Mouse (Mus musculus): Measurements from ENCODE around the gene Eif3g. TPM values are rescaled to one million over a fixed set of nuclear protein-coding genes. Genes with fewer than 3 reads are reported as not detected.

Gene Eif3g
- total and polyA plus RNA-seq, 3 experiments = 1,516 to 1,873 TPM; not detected in 1

- H3K27me3 ChIP-seq (ENCODE audit: control insufficient read depth in 1 of 2, insufficient read depth in 2 of 2, low read length in 2 of 2) = peaks cover 0 to 2% of the 10 kb centered on the region in 2 experiments; a peak in 1 of 4 replicates
- H3K27ac ChIP-seq (ENCODE audit: control insufficient read depth, low read depth, low read length) = peak within 1 kb of the TSS; percentile 54
- no peaks in the 10 kb centered on the region for H3K9me3 ChIP-seq (replicated peaks; ENCODE audit: insufficient read depth, low read length)
- H3K36me3 ChIP-seq (ENCODE audit: control insufficient read depth in 1 of 2, insufficient read depth in 2 of 2, low read length in 2 of 2) = peaks cover 23% of the 10 kb centered on the region in 2 experiments
- H3K79me2 ChIP-seq (ENCODE audit: control insufficient read depth, insufficient read depth, low read length, poor library complexity) = peaks cover 14% of the 10 kb centered on the region
- H3K4me3 ChIP-seq (ENCODE audit: control insufficient read depth in 1 of 2, insufficient read depth in 1 of 2, low read depth in 2 of 2, low read length in 2 of 2) = peak within 1 kb of the TSS; percentile 62 to 90
- H3K9ac ChIP-seq (ENCODE audit: control insufficient read depth, low read depth, low read length, poor library complexity, severe bottlenecking) = peak within 1 kb of the TSS; percentile 78
- peak; percentile 97 for DNase-seq (ENCODE audit: low read depth, low spot score)
- no peak for TF ChIP-seq RCOR1 (IDR thresholded peaks at IDR 0.05; ENCODE audit: low read depth, low read length)
- TF ChIP-seq POLR2A (IDR thresholded peaks at IDR 0.05; ENCODE audit: control insufficient read depth in 1 of 2, insufficient read depth in 1 of 2, low read depth in 1 of 2, low read length in 2 of 2, poor library complexity in 1 of 2) = peak in 1 of 2 experiments; percentile 82; a peak in 2 of 4 replicates
- peak; percentile 83 for TF ChIP-seq TBP (IDR thresholded peaks at IDR 0.05; ENCODE audit: low read depth, low read length)
- TF ChIP-seq UBTF (IDR thresholded peaks at IDR 0.05; ENCODE audit: borderline replicate concordance, insufficient read depth, low read depth, low read length) = peak; percentile 67; the same call in 1 of the 2 replicates
- peaks cover 14 to 33% of the 10 kb centered on the region in 2 experiments for H3K4me1 ChIP-seq (ENCODE audit: control insufficient read depth in 1 of 2, insufficient read depth in 2 of 2, low read length in 2 of 2)
Observed at GRCm38 (mm10) chr9:20868448-20869001, 29.9 kb downstream of the Eif3g start, which contains the start of gene A230050P20Rik. Gene A230050P20Rik, plus strand, starts transcription at chr9:20868642.

DNA sequence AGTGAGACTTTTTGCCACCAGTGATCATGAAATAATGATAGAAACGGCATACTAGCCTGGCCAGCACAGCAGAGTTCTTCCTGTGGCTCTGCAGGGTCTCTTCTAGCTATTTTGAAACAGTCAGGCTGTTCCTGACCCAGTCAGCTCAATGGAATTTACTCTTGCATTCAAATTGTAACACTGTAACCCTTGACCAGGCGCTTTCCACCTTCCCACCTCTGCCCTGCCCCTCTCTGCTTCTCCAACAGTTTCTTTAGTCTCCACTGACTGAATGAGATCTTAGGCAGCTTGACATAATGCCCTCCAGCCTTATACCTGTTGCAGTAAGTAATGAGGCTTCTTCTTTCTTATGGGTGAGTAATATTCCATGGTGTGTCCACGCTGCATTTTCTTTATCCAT lies 31.5 kb downstream of the Eif3g start:
- Histone ChIP-seq H3K4me1 (ENCODE audit: control insufficient read depth in 1 of 2, insufficient read depth in 2 of 2, low read length in 2 of 2) (peaks cover 9 to 31% of the 10 kb centered on the region in 2 experiments), H3K36me3 (ENCODE audit: control insufficient read depth in 1 of 2, insufficient read depth in 2 of 2, low read length in 2 of 2) (peaks cover 17 to 24% of the 10 kb centered on the region in 2 experiments), H3K9me3 (replicated peaks; ENCODE audit: insufficient read depth, low read length) (no peaks in the 10 kb centered on the region), H3K27ac (ENCODE audit: control insufficient read depth, low read depth, low read length) (no peak overlapping the region), H3K4me3 (ENCODE audit: control insufficient read depth in 1 of 2, insufficient read depth in 1 of 2, low read depth in 2 of 2, low read length in 2 of 2) (no peak overlapping the region), H3K79me2 (ENCODE audit: control insufficient read depth, insufficient read depth, low read length, poor library complexity) (peaks cover 13% of the 10 kb centered on the region), H3K9ac (ENCODE audit: control insufficient read depth, low read depth, low read length, poor library complexity, severe bottlenecking) (no peak overlapping the region), H3K27me3 (ENCODE audit: control insufficient read depth in 1 of 2, insufficient read depth in 2 of 2, low read length in 2 of 2) (peaks cover 1 to 2% of the 10 kb centered on the region in 2 experiments; a peak in 1 of 4 replicates)
- TF ChIP-seq KAT2A (conservative IDR thresholded peaks at IDR 0.05; ENCODE audit: low read depth, low read length) (no peak), UBTF (IDR thresholded peaks at IDR 0.05; ENCODE audit: borderline replicate concordance, insufficient read depth, low read depth, low read length) (no peak), TCF12 (IDR thresholded peaks at IDR 0.05; ENCODE audit: low read depth, low read length) (no peak), MAFK (IDR thresholded peaks at IDR 0.05; ENCODE audit: borderline replicate concordance, low read depth, low read length) (no peak), MAZ (IDR thresholded peaks at IDR 0.05; ENCODE audit: low read depth, low read length) (no peak)
- DNase-seq (ENCODE audit: low read depth, low spot score) = no peak

- Histone ChIP-seq H3K4me1 (ENCODE audit: control insufficient read depth in 1 of 2, insufficient read depth in 2 of 2, low read length in 2 of 2) (peaks cover 0 to 7% of the 10 kb centered on the region in 2 experiments; a peak in 3 of 4 replicates), H3K9ac (ENCODE audit: control insufficient read depth, low read depth, low read length, poor library complexity, severe bottlenecking) (no peak overlapping the region), H3K36me3 (ENCODE audit: control insufficient read depth in 1 of 2, insufficient read depth in 2 of 2, low read length in 2 of 2) (peaks cover 0 to 6% of the 10 kb centered on the region in 2 experiments; a peak in 2 of 4 replicates), H3K4me3 (ENCODE audit: control insufficient read depth in 1 of 2, insufficient read depth in 1 of 2, low read depth in 2 of 2, low read length in 2 of 2) (no peak overlapping the region), H3K27me3 (ENCODE audit: control insufficient read depth in 1 of 2, insufficient read depth in 2 of 2, low read length in 2 of 2) (peaks cover 0 to 8% of the 10 kb centered on the region in 2 experiments; a peak in 2 of 4 replicates), H3K79me2 (ENCODE audit: control insufficient read depth, insufficient read depth, low read length, poor library complexity) (no peaks in the 10 kb centered on the region), H3K9me3 (replicated peaks; ENCODE audit: insufficient read depth, low read length) (no peaks in the 10 kb centered on the region), H3K27ac (ENCODE audit: control insufficient read depth, low read depth, low read length) (no peak overlapping the region)
- DNase-seq (ENCODE audit: low read depth, low spot score) = peak; percentile 65
- TF ChIP-seq ETS1 (IDR thresholded peaks at IDR 0.05; ENCODE audit: low read depth, low read length) = no peak
- TF ChIP-seq TAL1 (IDR thresholded peaks at IDR 0.05; ENCODE audit: low read length) = peak; percentile 82
Observed at GRCm38 (mm10) chr9:20862225-20862624, 36.2 kb downstream of the Eif3g start.

Measured in MEL (cell line).